Mouse (Mus musculus) liver, postnatal 0 days (tissue): ENCODE data around the gene Neu1.

ENCODE experiments used
- CTCF ChIP-seq: sonication (generic); IDR thresholded peaks from 2 replicates; pipeline ENCODE4 v1.5.1; 2016; ENCODE audit warnings: antibody characterized with exemption, low read depth
- EP300 ChIP-seq: IDR thresholded peaks from 2 replicates; pipeline ENCODE4 v1.6.1; 2016; ENCODE audit warnings: antibody characterized with exemption, low read depth, mild to moderate bottlenecking

DNA sequence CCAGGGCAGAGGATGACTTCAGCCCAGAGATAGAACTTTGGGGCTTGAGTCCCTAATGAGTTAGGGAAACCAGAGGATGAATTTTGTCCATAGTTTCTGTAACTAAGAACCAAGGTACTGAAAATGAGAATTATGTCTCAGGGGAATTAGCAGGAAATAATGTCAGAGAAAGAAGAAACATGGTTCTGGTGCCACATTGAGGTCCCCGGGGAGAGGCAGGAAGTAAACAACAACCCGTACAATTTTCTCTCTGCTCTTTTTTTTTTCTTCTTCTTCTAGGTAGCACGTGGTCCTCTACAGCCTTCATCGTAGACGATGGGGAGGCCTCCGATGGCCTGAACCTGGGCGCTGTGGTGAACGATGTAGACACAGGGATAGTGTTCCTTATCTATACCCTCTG, 1.2 kb downstream of the Neu1 start:
- TF ChIP-seq EP300 (no peak), CTCF (no peak)
